Mouse (Mus musculus) forebrain, embryonic 16.5 days (tissue): ENCODE data around the gene Poc1a. TPM values are rescaled to one million over a fixed set of nuclear protein-coding genes. Genes with fewer than 3 reads are reported as not detected.

ENCODE experiments used
- ATAC-seq: fragments of 200-750 bp; cut with Nextera tagmentation; 2 replicates; pipeline ENCODE4 v1.8.0; 2017; ENCODE audit warnings: mild to moderate bottlenecking, moderate library complexity
- H3K27ac ChIP-seq: fragments of 300-500 bp; sonication (generic); 2 replicates; pipeline ENCODE4 v1.5.1; 2014; ENCODE audit warnings: low read length, control low read depth
- H3K27me3 ChIP-seq: fragments of 300-500 bp; sonication (generic); replicated peaks from 2 replicates; pipeline ENCODE4 v1.6.1; 2014; ENCODE audit warnings: low read length; ENCODE audit not compliant: control insufficient read depth, insufficient read depth
- H3K36me3 ChIP-seq: fragments of 300-500 bp; sonication (generic); 2 replicates; pipeline ENCODE4 v1.6.1; 2014; ENCODE audit not compliant: control insufficient read depth, insufficient read depth
- H3K4me1 ChIP-seq: fragments of 300-500 bp; sonication (generic); replicated peaks from 2 replicates; pipeline ENCODE4 v1.6.1; 2014; ENCODE audit warnings: low read length; ENCODE audit not compliant: control insufficient read depth, insufficient read depth
- H3K4me2 ChIP-seq: fragments of 300-500 bp; sonication (generic); 2 replicates; pipeline ENCODE4 v1.6.1; 2014; ENCODE audit warnings: mild to moderate bottlenecking, low read length, control low read depth
- H3K4me3 ChIP-seq: fragments of 300-500 bp; sonication (generic); replicated peaks from 2 replicates; pipeline ENCODE4 v1.5.1; 2014; ENCODE audit warnings: mild to moderate bottlenecking, low read length, control low read depth
- H3K9ac ChIP-seq: fragments of 300-500 bp; sonication (generic); replicated peaks from 2 replicates; pipeline ENCODE4 v1.6.1; 2014; ENCODE audit warnings: low read depth, low read length, control low read depth
- H3K9me3 ChIP-seq: fragments of 300-500 bp; sonication (generic); 2 replicates; pipeline ENCODE4 v1.6.1; 2016; ENCODE audit warnings: low read length; ENCODE audit not compliant: control insufficient read depth
- WGBS: fragments of 180-500 bp; shearing (Covaris S2); extraction: QIAGEN DNeasy Blood & Tissue Kit; methylation state at CpG from one replicate; pipeline ENCODE4 v1.1.7; 2014; 5-methylcytosine and 5-hydroxymethylcytosine counted together
- polyA plus RNA-seq: library from polyadenylated mRNA; unstranded; fragments of >200 nt; fragmentation: Nextera tagmentation; extraction: Ambion mirVana; gene quantifications from 2 replicates; pipeline ENCODE4 v1.2.1, GENCODE M21; 2015

Gene Poc1a
- polyA plus RNA-seq, 1 experiment from 2014 or later, result 11.6 TPM

- Histone ChIP-seq H3K27me3 (no peaks in the 10 kb centered on the region), H3K36me3 (no peaks in the 10 kb centered on the region), H3K27ac (no peak overlapping the region), H3K9ac (no peak overlapping the region), H3K4me2 (no peak overlapping the region), H3K4me3 (no peak overlapping the region), H3K4me1 (no peaks in the 10 kb centered on the region), H3K9me3 (no peaks in the 10 kb centered on the region)
- 60% methylated on average over 6 of the region's 6 CpGs for WGBS
- no peak for ATAC-seq
These were observed 72.9 kb downstream of the Poc1a start for GRCm38 (mm10) chr9:106353779-106354178.

DNA sequence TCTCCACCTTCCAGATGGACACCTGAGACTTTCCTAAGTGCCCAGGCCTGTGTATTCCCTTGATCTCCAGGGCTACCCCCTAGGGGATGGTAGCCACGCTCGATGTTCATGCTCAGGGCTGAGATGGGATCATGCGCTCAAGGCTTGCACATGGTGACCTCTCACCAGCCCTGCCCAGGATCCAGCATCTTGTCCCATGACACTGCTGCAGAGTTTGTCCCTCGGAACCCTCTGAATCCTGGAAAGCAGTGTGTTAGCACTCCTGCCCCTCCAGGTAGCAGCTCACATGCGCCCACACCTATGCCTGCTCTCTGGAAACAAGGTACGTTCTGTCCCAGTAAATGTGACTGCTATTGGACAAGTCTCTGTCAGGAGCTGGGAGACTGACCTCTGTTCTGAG lies 73.9 kb downstream of the Poc1a start:
- Histone ChIP-seq H3K4me1 (no peaks in the 10 kb centered on the region; the same call in 1 of the 2 replicates), H3K36me3 (no peaks in the 10 kb centered on the region), H3K27ac (no peak overlapping the region), H3K9ac (no peak overlapping the region), H3K9me3 (no peaks in the 10 kb centered on the region), H3K4me2 (no peak overlapping the region), H3K27me3 (no peaks in the 10 kb centered on the region), H3K4me3 (no peak overlapping the region)
- ATAC-seq, result no peak
- WGBS, result 90% methylated on average over 6 of the region's 6 CpGs

DNA sequence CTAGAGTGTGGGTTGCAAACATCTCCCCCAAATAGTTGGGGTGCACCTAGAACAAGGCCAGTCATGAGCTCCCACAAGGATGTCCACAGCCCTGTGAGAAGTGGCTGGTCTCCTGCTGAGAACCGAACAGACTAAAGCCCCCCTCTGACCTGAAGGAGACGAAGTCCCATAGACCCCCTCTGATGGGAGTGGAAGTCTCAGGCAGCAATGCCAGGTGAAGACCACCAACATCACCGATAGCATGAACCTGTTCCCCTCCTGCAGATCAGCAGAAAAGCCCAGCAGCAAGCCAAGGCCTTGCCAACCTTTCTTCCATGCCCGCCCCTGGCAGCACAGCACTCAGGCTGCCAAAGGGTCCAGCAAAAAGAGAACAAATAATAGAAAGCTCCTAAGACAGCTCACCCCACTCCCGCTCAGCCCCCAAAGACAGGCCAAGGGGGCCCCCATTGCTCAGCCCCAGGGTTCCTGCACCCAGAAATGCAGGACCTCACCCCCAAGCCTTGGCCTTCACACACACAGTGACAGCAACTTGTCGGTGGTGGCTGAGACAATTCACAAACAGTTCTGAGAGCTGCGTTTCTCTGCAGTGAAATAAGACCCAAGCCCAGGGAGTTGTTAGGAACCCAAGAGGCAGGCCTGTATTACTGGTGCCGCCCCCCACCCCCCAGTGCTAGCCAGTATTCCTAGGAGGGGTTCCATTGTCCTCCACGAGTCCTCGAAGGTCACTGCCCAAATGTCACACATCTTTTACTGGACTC lies 74.5 kb downstream of the Poc1a start:
- no peaks in the 10 kb centered on the region; the same call in 1 of the 2 replicates for H3K4me1 ChIP-seq
- no peak for ATAC-seq
- H3K4me3 ChIP-seq, result no peak overlapping the region
- H3K9ac ChIP-seq, result no peak overlapping the region
- 71% methylated on average over 10 of the region's 10 CpGs for WGBS
- H3K4me2 ChIP-seq, result no peak overlapping the region
- no peaks in the 10 kb centered on the region for H3K36me3 ChIP-seq
- no peak overlapping the region for H3K27ac ChIP-seq
- no peaks in the 10 kb centered on the region for H3K9me3 ChIP-seq
- no peaks in the 10 kb centered on the region for H3K27me3 ChIP-seq

DNA sequence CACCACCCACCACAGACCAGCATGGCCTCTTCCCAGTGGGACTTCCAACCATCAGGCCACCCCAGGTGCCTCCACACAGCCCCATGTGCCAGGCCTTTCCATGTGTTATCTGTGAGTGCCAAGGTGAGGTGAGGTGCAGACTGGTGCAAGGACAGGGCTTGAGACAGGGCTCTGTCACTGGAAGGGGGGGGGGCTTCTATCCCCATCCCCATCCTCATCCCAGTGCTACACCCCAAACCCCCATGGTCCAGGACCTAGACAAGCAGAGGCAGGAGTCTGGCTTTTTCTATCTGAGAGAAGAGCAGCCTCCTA lies 75.1 kb downstream of the Poc1a start:
- Histone ChIP-seq H3K27me3 (no peaks in the 10 kb centered on the region), H3K9me3 (no peaks in the 10 kb centered on the region), H3K27ac (no peak overlapping the region), H3K9ac (no peak overlapping the region), H3K4me3 (no peak overlapping the region), H3K4me1 (no peaks in the 10 kb centered on the region; the same call in 1 of the 2 replicates), H3K36me3 (no peaks in the 10 kb centered on the region), H3K4me2 (no peak overlapping the region)
- no peak for ATAC-seq

DNA sequence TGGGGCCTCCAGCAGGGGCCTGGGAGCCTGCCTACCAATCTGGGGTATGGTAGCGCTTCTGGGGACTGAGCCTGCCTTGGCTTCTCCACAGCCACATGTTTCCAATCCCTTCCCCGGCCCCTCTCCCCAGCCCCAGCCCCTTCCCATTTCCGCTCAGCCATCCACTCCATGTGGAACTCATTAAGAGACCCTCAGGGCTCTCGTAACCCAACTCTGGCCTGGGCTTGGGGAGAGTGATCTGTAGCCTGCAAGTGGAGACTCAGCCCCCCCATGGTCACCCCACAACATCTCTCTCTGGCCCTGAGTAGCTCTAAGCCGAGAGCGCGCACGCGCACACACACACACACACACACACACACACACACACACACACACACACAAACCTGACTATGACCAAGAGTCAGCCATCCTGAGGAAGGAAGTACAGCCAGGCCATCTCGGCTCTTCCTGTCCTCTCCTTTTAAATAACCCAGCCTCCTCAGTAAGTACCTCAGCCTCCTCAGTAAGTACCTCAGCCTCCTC lies 75.5 kb downstream of the Poc1a start:
- Histone ChIP-seq H3K4me2 (no peak overlapping the region), H3K9ac (no peak overlapping the region), H3K4me1 (no peaks in the 10 kb centered on the region; the same call in 1 of the 2 replicates), H3K9me3 (no peaks in the 10 kb centered on the region), H3K4me3 (no peak overlapping the region), H3K36me3 (no peaks in the 10 kb centered on the region), H3K27me3 (no peaks in the 10 kb centered on the region), H3K27ac (no peak overlapping the region)
- WGBS, result 83% methylated on average over 10 of the region's 10 CpGs
- no peak for ATAC-seq

DNA sequence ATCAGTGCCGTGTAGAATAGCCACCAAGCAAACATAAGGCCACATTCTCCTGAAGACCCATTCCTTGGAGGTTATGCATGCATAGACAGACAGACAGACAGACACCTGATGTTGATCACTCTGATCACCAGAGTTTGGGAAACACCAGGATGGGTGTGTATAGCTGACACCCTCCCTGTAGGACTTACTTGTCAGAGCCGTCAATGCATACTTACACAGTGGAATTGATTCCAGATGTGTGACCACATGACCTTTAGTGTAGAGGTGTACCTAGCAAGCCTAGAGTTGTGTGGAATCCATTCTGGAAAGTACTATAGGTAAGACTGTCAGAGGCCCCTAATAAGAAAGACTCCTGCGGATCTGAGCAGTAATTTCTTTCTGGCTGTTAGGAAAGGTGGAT lies 76.3 kb downstream of the Poc1a start:
- Histone ChIP-seq H3K9me3 (no peaks in the 10 kb centered on the region), H3K9ac (no peak overlapping the region), H3K4me1 (no peaks in the 10 kb centered on the region; the same call in 1 of the 2 replicates), H3K27me3 (no peaks in the 10 kb centered on the region), H3K36me3 (no peaks in the 10 kb centered on the region), H3K27ac (no peak overlapping the region), H3K4me3 (no peak overlapping the region), H3K4me2 (no peak overlapping the region)
- no peak for ATAC-seq
- 84% methylated on average over 3 of the region's 3 CpGs for WGBS

- H3K9me3 ChIP-seq, result no peaks in the 10 kb centered on the region
- no peak overlapping the region for H3K27ac ChIP-seq
- H3K36me3 ChIP-seq, result no peaks in the 10 kb centered on the region
- H3K4me2 ChIP-seq, result no peak overlapping the region
- no peaks in the 10 kb centered on the region; the same call in 1 of the 2 replicates for H3K4me1 ChIP-seq
- ATAC-seq, result no peak
- 36% methylated on average over 6 of the region's 6 CpGs for WGBS
- H3K9ac ChIP-seq, result no peak overlapping the region
- H3K4me3 ChIP-seq, result no peak overlapping the region
- H3K27me3 ChIP-seq, result no peaks in the 10 kb centered on the region
These were observed 78.4 kb downstream of the Poc1a start for GRCm38 (mm10) chr9:106359297-106359696.

GRCm38 (mm10) chr9:106361140-106361539 lies 80.3 kb downstream of the Poc1a start:
- WGBS, result 86% methylated on average over 6 of the region's 6 CpGs
- H3K4me1 ChIP-seq, result no peaks in the 10 kb centered on the region; the same call in 1 of the 2 replicates
- no peaks in the 10 kb centered on the region for H3K36me3 ChIP-seq
- no peaks in the 10 kb centered on the region for H3K27me3 ChIP-seq
- no peak for ATAC-seq
- H3K4me3 ChIP-seq, result no peak overlapping the region
- H3K27ac ChIP-seq, result no peak overlapping the region
- no peaks in the 10 kb centered on the region for H3K9me3 ChIP-seq
- no peak overlapping the region for H3K9ac ChIP-seq
- H3K4me2 ChIP-seq, result no peak overlapping the region

GRCm38 (mm10) chr9:106365333-106365732 lies 84.5 kb downstream of the Poc1a start:
- no peak for ATAC-seq
- Histone ChIP-seq H3K4me1 (peaks cover 17% of the 10 kb centered on the region), H3K9ac (no peak overlapping the region), H3K9me3 (no peaks in the 10 kb centered on the region), H3K27me3 (no peaks in the 10 kb centered on the region), H3K27ac (no peak overlapping the region), H3K4me2 (no peak overlapping the region), H3K4me3 (no peak overlapping the region), H3K36me3 (no peaks in the 10 kb centered on the region)
- WGBS, result 83% methylated on average over 7 of the region's 7 CpGs
